Mouse (Mus musculus) granulocyte monocyte progenitor cell, adult 5-6 weeks (primary cell): ENCODE measurements around the gene Ankle2. TPM values are rescaled to one million over a fixed set of nuclear protein-coding genes. Genes with fewer than 3 reads are reported as not detected.
A peak's percentile ranks its signal among the peaks of the same experiment; 100 is the strongest.

Source experiments
- ATAC-seq: replicated peaks from 2 replicates; pipeline ENCODE4 v1.8.0; 2016; ENCODE audit warnings: mild to moderate bottlenecking, moderate TSS enrichment, inconsistent platforms; ENCODE audit not compliant: poor library complexity, severe bottlenecking
- total RNA-seq, 2 experiments: library from RNA; stranded (forward) in 1 of 2; stranded (reverse) in 1 of 2; fragments of 200-712, 200-1000 nt in 1 of 2; fragments of >200 nt in 1 of 2; fragmentation: Nextera tagmentation in 1 of 2; gene quantifications; 2 replicates each; pipeline ENCODE4 v1.2.3; 2014 to 2017

Gene Ankle2
- 31.4 and 42.7 TPM in 2 replicates for total RNA-seq (2014; fragmentation: Nextera tagmentation)
- 53.1 and 68.9 TPM in 2 replicates for total RNA-seq (2017)

GRCm38 (mm10) chr5:110230780-110231461 is at the start of gene Ankle2:
Gene Ankle2, plus strand, starts transcription at chr5:110231004.
- ATAC-seq, result peak; percentile 88

DNA sequence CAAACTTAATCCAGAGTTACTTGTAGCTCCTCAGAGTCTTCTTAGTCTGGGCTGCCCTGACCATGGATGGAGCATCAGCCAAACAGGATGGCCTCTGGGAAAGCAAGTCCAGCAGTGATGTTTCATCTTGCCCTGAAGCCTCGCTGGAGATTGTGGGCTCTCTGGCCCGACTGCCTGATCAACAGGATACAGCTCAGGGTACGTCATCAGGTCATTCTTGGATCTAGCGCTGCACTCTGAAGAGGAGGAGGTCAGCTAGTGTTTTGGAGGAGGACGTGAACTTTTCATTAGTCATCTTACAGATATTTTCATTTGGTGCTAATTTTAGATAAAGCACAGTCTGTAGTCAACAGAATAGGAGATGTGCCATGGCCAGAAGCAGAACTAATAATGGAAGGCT is 49.1 kb upstream of the Ankle2 start:
- no peak for ATAC-seq

- ATAC-seq, result 0 out of 2 replicates have a peak, but pooled peaks have one; percentile 30
Observed at GRCm38 (mm10) chr5:110203164-110203895, 27.5 kb upstream of the Ankle2 start.

DNA sequence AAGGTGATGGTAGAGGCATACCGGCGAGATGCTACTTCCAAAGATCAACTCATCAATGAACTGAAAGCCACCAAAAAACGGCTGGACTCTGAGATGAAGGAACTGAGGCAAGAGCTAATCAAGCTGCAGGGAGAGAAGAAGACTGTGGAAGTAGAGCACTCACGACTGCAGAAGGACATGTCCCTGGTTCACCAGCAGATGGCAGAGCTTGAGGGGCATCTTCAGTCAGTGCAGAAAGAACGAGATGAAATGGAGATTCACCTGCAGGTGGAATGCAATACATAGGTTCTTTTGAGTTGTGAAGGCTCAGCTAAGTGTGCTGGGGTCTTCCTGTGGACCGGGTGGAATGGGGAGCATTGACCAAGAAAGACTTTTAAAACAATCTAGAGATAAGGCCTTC is 26.0 kb upstream of the Ankle2 start:
- peak; percentile 62 for ATAC-seq

DNA sequence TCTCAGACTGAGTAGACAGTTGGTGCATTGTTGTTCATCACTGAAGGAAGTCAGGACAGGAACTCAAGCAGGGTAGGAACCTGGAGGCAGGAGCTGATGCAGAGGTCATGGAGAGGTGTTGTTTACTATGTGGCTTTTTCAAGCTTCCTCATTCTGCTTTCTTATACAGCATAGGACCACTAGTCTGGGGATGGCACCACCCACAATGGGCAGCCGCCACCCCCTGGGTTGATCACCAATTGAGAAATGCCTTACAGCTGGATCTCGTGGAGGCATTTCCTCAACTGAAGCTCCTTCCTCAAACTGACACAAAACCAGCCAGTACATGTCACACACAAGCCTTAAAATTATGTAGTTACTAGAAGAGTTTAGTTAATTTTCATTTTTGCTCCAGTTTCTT is 19.5 kb upstream of the Ankle2 start:
- peak; percentile 100 for ATAC-seq

DNA sequence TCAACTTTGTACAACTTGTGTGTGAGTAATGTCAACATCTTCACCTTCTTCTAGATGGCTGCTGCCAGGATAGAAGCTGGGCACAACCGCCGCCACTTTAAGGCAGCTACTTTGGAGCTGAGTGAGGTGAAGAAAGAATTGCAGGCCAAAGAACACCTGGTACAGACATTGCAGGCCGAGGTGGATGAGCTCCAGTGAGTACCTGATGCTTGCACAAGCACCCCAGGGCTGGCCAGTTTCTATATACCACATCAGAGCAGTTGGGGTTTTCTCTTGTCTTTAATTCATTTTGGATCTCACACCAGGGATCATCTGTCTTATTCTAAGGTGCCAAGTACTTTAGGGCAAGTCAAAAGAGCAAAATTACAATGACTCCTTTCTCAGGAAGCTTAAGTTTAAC is 14.0 kb upstream of the Ankle2 start:
- ATAC-seq, result no peak

GRCm38 (mm10) chr5:110220331-110220730 is 10.5 kb upstream of the Ankle2 start:
- ATAC-seq, result no peak

- ATAC-seq, result no peak
Observed at GRCm38 (mm10) chr5:110222757-110223156, 8.0 kb upstream of the Ankle2 start.

DNA sequence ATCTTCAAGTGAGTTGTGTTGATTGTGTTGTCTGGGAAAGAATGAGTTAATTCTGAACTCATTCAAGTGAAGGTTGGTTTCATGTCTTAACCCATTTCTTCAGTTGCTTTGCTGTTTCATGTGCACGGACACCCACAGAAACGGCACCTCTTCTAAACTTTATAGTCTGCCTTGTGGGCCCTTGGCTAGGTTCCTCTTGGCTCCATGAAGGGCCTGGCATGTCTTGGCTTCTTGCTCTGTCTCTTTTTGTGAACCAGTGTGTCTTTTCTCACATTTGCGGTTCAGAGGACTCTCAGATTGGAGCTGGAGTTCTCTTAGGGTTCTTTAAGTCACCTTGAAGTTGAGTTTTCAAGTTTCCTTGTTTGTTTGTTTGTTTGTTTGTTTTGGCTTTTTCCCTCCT is 5.7 kb upstream of the Ankle2 start:
- no peak for ATAC-seq

- ATAC-seq, result no peak
Observed at GRCm38 (mm10) chr5:110227336-110227883, 3.4 kb upstream of the Ankle2 start.

DNA sequence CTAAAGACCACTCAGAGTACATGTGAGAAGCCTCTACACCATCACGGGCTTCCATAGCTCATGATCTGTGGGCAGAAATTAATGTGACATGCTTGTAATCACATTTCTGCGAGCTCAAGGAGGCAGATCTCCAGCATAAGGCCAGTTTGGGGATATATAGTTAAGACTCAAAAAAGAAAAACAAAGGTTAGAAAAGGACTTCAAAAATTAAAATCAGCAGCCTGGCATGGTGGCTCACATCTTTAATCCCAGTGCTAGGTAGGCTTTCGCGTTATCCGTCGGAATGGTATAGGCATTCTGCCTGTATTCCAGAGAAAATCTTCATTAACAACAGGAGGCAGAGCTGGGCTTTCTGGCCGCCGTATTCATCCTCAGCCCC is 414 bp upstream of the Ankle2 start:
- no peak for ATAC-seq

DNA sequence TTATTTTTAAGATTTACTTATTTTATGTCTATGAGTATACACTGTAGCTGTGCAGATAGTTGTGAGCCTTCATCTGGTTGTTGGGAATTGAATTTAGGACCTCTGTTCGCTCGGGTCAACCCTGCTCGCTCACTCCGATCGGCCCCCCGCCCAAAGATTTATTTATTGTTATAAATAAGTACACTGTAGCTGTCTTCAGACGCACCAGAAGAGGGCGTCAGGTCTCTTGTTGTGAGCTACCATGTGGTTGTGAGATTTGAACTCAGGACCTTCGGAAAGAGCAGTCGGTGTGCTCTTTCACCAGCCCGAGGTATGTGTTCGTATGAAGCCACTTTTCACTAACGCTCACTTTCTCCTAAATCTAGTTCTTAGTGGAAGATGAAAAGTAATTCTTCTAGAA is 834 bp downstream of the Ankle2 start:
- no peak for ATAC-seq

- peak; percentile 64 for ATAC-seq
Observed at GRCm38 (mm10) chr5:110232346-110232745, 1.5 kb downstream of the Ankle2 start.

GRCm38 (mm10) chr5:110244091-110244490 is 13.3 kb downstream of the Ankle2 start:
- no peak for ATAC-seq

- no peak for ATAC-seq
Observed at GRCm38 (mm10) chr5:110266941-110267340, 36.1 kb downstream of the Ankle2 start.

GRCm38 (mm10) chr5:110269141-110270101 is 38.6 kb downstream of the Ankle2 start, which contains the start of gene Pgam5:
Gene Pgam5, minus strand, starts transcription at chr5:110269913.
- ATAC-seq, result peak; percentile 92

GRCm38 (mm10) chr5:110270242-110270641 is 39.4 kb downstream of the Ankle2 start:
- ATAC-seq, result no peak

DNA sequence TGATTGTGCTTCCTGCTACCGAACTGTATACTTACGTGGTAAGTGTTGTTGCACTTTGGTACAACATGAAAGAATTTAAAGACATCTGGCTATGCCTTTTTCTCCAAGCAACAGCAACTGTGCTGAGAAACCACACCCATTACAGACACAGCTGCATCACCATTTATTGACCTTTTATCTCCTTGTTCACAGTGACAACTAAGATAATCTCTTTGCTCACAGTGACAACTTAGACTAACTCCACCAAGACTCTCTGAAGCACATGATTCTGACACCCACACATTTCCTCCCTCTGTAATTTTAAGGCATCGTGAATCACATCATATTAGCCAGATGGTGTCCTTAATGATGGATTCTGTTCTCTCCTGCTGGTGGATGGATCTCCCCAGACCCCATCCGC is 43.3 kb downstream of the Ankle2 start:
- no peak for ATAC-seq

GRCm38 (mm10) chr5:110274846-110275245 is 44.0 kb downstream of the Ankle2 start:
- ATAC-seq, result no peak

- ATAC-seq, result no peak
Observed at GRCm38 (mm10) chr5:110276391-110276790, 45.6 kb downstream of the Ankle2 start.
